Mouse (Mus musculus): ENCODE data around the gene Osbpl10.

- TF ChIP-seq POLR2A (IDR thresholded peaks at IDR 0.05; ENCODE audit: insufficient read length, low read depth) (no peak), E2F4 (IDR thresholded peaks at IDR 0.05; ENCODE audit: insufficient read depth) (no peak), CEBPB (IDR thresholded peaks at IDR 0.05; ENCODE audit: insufficient read depth, poor library complexity, severe bottlenecking) (no peak), MAX (IDR thresholded peaks at IDR 0.05; ENCODE audit: low read depth) (no peak), USF1 (IDR thresholded peaks at IDR 0.05; ENCODE audit: low read depth) (no peak), MYOG (IDR thresholded peaks at IDR 0.05; ENCODE audit: control insufficient read depth in 1 of 3, insufficient read depth in 1 of 3, insufficient read length in 2 of 3, low read depth in 2 of 3) (no peak), TCF12 (IDR thresholded peaks at IDR 0.05; ENCODE audit: insufficient read depth, poor library complexity, severe bottlenecking) (no peak), MYOD1 (IDR thresholded peaks at IDR 0.05; ENCODE audit: control insufficient read depth in 1 of 3, insufficient read length in 2 of 3, low read depth in 2 of 3) (no peak), REST (IDR thresholded peaks at IDR 0.05; ENCODE audit: insufficient read depth, insufficient read length) (no peak), TCF3 (IDR thresholded peaks at IDR 0.05; ENCODE audit: insufficient read length, low read depth) (no peak), SRF (IDR thresholded peaks at IDR 0.05; ENCODE audit: control insufficient read depth, insufficient read length, low read depth) (no peak), POLR2AphosphoS2 (IDR thresholded peaks at IDR 0.05; ENCODE audit: insufficient read length, low read depth) (no peak)
Measured at GRCm38 (mm10) chr9:115169591-115169990, 191.2 kb downstream of the Osbpl10 start.

Data from myocyte (in vitro differentiated cells).